Mouse (Mus musculus) small intestine, adult 2 months (tissue): ENCODE data around the gene Trim54.

Experiments used
- CTCF ChIP-seq: fragments of 200-500 bp; IDR thresholded peaks from 2 replicates; pipeline ENCODE4 v1.5.1; 2012; ENCODE audit warnings: low read depth, mild to moderate bottlenecking, control low read depth, inconsistent platforms, low read length, moderate library complexity, mixed read lengths; ENCODE audit not compliant: insufficient replicate concordance, insufficient read length; ENCODE audit errors: extremely low read depth
- POLR2A ChIP-seq: fragments of 200-500 bp; IDR thresholded peaks from 2 replicates; pipeline ENCODE4 v1.6.1; 2012; ENCODE audit warnings: low read depth, mild to moderate bottlenecking, control low read depth, inconsistent platforms, low read length, moderate library complexity

DNA sequence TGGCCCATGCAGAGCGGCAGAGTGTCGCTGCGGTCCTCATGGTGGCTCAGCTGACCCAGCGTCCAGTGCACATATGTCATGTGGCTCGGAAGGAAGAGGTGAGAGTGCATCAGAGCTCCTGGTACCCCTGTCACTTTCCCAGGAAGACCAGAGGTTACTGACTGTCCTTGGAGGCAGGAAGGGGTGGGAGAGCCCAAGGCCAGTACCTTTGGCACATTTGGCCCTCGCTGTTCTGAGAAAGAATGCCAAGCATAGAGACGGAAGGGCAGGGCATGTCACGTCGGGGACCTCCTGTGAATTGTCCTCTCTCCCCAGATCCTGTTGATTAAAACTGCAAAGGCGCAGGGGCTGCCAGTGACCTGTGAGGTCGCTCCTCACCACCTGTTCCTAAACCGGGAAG lies 43.3 kb upstream of the Trim54 start:
- TF ChIP-seq POLR2A, result no peak
- no peak for TF ChIP-seq CTCF
